Mouse (Mus musculus): ENCODE results near the gene Ube2g1.
A peak's percentile ranks its signal among the peaks of the same experiment; 100 is the strongest.
"Not testable (repeated sequence)": the region's sequence is repeated elsewhere in the genome, so short reads cannot be mapped to it uniquely, and the experiment has no call there.

The Ube2g1 gene

DNA sequence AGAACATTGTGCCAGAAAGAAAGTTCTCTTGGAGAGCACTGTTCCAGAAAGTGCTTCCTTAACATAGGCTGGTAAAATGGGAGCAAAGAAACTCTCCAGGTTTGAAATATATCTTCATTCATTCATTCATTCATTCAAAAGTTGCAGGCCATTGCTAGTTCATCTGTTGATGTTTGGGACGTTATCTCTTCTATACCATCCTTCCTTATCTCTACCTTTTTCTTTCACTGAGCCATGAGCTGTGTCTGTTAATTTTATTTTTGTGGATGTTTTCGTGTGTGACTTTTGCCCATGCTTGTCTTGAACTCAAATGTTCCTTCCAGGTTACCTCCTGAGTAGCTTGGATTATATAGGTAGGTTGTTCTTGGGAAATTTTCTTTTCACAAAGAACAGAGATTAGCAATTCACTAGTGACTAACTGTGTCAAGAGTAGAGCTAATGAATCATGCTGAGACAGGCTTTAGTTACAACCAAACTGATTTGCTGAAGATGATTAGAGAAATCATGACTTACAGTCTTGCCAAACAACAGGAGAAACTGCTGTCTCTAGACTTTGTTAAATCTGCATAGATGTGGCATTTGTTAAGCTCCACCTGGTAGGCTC, 89.4 kb downstream of the Ube2g1 start:
- DNase-seq: no peak

DNA sequence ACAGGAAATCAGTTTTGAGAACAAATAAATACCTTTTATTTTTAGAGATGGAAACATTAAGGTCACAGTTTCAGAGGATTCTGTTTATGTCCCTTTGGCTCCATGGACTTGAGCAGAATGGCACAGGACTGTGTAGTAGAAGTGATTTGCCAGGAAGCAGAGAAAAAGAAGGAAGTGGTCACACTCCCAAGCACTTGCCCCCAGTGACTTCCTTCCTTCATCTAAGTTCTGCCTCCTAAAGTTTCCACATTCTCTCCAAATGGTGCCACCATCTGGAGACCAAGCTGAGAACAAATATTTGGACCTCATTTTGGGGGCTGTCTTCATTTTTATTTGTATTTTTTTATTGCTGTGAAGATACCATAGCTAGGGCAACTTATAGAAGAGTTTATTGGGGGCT, 90.2 kb downstream of the Ube2g1 start:
- DNase-seq: no peak

DNA sequence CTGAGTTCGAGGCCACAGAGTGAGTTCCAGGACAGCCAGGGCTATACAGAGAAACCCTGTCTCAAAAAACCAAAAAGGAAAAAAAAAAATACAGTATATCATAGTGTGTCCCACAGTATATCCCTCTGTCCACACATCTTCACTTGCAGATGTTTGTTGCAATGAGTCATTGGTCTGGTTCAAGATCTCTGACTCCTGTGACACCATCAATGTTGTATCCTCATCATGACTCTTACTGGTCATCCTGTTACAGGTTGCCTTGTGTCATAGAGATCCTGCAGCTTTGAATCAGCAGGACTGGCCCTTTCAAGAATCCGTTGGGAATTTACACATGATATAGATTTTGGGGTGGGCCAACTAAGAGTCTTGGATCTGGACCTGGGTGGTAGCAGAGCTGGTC, 98.0 kb downstream of the Ube2g1 start:
- not testable (repeated sequence) for DNase-seq

DNA sequence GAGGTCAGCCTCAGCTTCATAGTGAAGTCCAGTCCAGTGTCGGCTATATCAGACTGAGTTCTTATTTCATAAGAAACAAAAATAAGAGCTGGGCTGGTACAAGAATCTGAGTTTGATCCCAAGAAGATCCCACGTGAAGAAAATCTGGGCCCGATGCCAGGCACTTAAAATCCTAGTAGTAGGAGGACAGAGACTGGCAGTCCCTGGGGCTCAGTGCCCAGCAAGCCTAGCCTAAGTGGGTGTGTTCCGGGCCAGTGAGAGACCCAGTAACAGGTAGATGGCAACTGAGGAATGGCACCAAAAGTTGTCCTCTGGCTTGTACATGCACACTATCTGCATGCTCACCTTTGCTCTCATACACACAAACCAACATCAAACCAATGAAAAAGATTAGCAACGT, 105.6 kb downstream of the Ube2g1 start:
- DNase-seq: peak; percentile 21

DNA sequence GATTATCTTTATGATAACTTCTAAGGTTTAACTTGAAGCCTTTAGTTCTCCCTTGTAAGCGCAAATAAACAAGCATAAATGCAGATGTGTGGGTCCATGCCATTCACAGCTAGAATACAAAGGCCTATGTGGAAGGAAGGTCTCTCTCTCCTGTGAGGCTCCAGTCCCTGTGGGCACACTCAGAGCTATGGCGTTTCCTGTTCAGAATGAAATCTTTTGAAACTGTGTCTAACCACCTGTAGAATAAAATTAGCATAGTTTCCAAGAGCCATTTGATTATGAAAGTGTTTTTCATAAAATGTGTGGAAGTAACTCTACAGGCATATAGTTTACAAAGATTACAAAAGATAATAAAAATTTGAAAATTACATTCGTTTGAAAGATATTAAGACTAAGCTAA, 111.1 kb downstream of the Ube2g1 start:
- no peak for DNase-seq

DNA sequence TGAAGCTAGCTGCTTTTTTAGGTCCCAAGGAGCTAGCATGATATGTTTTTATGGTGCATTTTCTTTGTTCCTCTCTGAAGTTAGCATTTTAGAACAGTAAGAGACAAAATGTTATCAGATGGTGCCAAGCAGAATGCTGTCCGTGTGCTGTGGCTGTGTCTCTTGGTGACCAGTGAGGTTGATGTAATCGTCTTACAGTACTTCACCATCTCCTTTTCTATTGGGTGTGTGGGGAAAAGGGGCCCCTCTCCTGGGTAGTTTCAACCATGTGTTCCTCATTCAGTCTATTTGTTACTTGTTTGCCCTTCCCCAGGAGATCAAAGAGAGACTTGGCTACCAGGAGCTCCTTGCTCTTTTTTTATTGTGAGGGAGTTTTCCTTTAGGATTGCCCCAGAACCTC, 116.1 kb downstream of the Ube2g1 start:
- DNase-seq: no peak

DNA sequence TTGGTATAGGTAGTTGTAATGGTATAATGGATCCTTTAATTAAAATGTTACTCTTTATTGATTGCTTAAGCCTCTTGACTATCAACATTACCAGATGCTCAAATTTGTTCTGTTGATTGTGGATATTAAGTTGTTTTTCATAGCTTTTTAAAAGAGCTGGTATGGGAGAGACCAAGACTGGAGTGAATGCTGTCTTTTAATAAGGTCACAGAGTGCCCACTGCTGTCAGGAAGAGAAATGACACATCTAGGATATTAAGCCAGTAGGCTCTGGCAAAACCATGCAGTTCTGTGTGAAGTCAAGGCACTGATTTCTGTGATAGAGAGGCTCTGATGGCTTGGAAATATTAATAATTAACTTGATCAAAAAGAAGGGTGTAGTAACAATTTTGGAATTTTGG, 116.8 kb downstream of the Ube2g1 start:
- DNase-seq: no peak

DNA sequence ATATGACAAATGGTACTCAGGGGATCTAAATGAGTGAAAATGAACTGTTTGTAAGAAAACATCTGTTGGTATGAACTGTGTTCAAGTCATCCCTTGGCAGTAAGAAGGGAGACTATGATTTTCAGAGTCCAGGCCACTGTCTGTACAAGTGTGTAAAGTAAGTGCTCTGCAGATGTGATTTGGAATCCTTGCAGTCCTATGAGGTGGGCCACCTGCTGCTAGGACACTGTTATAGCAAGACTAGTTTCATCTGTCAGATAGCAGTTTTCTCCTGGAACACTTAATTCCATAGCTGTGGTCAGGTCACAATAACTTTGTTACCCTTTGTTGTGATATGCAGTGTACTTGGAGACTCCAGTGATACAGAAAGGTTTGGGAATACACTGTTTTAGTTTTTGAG, 118.9 kb downstream of the Ube2g1 start:
- DNase-seq: no peak

DNA sequence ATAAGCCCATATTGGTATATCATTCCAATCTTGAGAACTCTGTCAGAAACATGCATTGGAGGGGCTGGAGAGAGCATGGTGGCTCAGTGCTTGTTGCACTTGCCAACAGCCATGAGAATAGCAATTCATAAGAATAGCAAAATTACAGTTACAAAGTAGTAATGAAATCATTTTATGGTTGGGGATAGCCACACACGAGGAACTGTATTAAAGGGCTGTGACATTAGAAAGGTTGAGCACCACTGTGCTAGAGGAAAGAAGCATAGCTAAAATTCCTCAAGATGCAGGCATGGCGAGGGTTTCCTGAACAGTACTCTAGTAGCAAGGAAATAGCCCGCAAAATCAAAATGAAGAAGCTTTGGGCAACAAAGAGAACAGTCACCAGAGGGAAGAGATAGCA, 126.7 kb downstream of the Ube2g1 start:
- no peak for DNase-seq

DNA sequence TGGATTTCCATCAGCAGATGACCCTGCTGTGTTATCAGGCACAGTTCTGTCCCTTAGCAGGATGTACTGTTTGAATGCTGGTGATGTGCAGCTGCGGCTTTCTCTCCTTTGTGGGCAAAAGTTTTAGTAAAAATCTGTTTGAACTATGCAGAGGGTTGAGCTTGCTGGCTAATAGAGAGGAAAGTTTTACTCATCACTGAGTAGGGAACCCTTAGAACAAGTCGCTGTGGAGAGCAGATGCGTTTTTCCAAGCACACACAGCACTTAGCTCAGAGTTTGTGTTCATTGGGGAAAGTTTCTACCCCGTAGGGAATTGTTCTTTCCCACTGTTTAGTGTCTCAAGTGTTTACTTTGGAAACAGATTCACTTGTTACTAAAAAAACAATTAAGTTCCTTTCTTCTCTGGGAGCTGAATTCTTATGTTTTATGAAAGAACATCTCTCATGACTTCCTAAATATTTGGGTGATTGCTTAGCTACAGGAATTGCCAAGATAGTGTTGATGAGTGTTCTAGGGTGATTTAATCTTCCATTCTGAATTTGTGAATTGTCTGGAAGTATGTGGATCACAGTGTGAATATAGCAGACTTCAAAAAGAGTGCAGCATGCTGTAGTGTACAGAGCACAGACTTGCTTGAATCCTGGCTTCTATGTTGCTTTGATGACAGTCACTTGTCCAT, 127.9 kb downstream of the Ube2g1 start:
- DNase-seq: no peak

DNA sequence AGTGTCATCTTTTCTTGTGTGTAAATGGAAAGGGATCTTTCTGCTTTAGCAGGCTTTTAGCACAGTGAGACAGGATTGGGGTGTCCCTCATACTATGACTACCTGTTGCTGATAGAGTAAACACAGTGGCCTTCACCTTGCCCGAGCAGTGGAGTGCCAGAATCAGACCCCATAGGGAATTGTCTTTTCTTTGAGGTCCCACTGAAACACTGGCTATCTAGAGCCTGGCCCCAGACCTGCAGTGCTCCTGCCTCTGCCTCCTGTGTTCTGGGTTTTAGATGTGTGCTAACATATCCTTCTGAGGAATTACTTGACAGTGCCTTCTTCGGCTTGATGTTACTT, 128.4 kb downstream of the Ube2g1 start:
- no peak for DNase-seq

All from kidney, adult 18-20 months (tissue).